Mouse (Mus musculus) olfactory bulb, adult 2 months (tissue): ENCODE results near the gene Jmjd1c.

Experiments
- CTCF ChIP-seq: fragments of 200-500 bp; IDR thresholded peaks from 2 replicates; pipeline ENCODE4 v1.5.1; 2012; ENCODE audit warnings: low read depth, mild to moderate bottlenecking, low read length, moderate library complexity; ENCODE audit not compliant: insufficient read depth
- POLR2A ChIP-seq: fragments of 200-500 bp; IDR thresholded peaks from 2 replicates; pipeline ENCODE4 v1.6.1; 2012; ENCODE audit warnings: mild to moderate bottlenecking, low read depth, low read length, moderate library complexity; ENCODE audit not compliant: insufficient read depth

GRCm38 (mm10) chr10:67295331-67295730, 199.4 kb downstream of the Jmjd1c start:
- TF ChIP-seq POLR2A (no peak), CTCF (no peak)
